8 mouse cellular contexts compared by ENCODE assay signal in the genomic region with DNA sequence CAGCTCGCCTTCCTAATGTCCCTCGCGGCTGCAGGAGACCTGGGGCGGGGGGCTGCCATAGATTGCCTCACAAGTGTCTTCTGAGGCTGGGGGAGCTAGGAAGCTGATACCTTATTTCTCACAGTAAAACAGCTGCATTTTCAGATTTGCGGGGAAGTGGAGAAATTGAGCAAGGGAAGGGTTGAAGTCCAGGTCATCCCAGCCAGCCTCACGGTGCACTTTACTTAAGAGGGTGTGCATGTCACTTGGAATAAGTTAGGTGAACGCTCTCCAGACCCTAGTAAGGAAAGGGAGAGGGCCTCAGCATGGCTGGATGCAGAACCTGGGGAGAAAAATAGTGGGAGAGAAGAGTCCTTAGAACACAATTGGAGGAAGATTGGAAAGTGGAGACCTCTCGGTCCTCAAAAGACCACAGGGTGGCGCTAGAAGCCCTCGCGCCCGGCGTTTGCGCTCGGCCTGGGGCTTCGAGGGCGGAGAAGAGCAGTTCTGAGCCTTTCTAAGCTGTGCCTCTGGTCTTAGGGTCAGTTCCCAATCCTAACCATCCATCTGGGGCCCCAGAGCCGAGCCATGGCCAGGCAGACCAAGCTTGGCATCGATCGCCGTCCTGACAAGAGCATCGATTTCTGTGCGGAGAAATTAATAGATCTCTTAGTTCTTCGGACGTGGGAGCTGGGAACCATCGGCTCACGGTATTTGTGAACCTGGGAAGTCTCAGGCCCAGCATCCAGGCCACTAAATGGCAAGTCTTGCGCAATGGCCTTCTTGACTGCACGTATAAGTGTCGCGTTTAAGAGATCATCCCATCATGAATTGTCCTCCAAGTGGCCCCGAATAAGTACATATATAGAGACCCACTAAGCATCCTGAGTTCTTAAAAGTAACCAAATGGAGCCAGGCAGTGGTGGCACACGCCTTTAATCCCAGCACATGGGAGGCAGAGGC. TPM values are rescaled to one million over a fixed set of nuclear protein-coding genes. Genes with fewer than 3 reads are reported as not detected.
DNase-seq lines count a peak whose midpoint lies in the region; ATAC-seq lines count a peak whose summit lies in the region.

No protein-coding gene starts in this region.

- peaks cover 20% of the 10 kb centered on the region for H3K4me1 ChIP-seq in hindbrain, embryonic 16.5 days (ENCODE audit: control insufficient read depth, insufficient read depth, low read depth, low read length)

- peaks cover 60% of the 10 kb centered on the region for H3K27me3 ChIP-seq in hindbrain, embryonic 16.5 days (replicated peaks; ENCODE audit: control insufficient read depth, insufficient read depth, low read length)

- H3K27ac ChIP-seq in hindbrain, embryonic 16.5 days (ENCODE audit: low read depth, low read length): no peak overlapping the region

- ATAC-seq in hindbrain, embryonic 16.5 days: 0 out of 2 replicates have a peak, but pooled peaks have one; percentile 13

- peak overlapping the region; percentile 35 for H3K4me3 ChIP-seq in hindbrain, embryonic 16.5 days (ENCODE audit: low read length)

- H3K36me3 ChIP-seq in hindbrain, embryonic 16.5 days (ENCODE audit: control insufficient read depth, insufficient read depth, low read length): no peaks in the 10 kb centered on the region

- H3K9ac ChIP-seq in hindbrain, embryonic 16.5 days (ENCODE audit: low read depth, low read length): peak overlapping the region; percentile 48; the same call in 1 of the 2 replicates

- peak overlapping the region; percentile 49 for H3K4me2 ChIP-seq in hindbrain, embryonic 16.5 days (ENCODE audit: low read length)

- intact Hi-C loops in left cerebral cortex, postnatal 4 days (cut with DNase I): no loop called here

- WGBS in hindbrain, embryonic 16.5 days: 16% methylated on average over 33 of the region's 33 CpGs

- no peaks in the 10 kb centered on the region for H3K9me3 ChIP-seq in hindbrain, embryonic 16.5 days (ENCODE audit: control insufficient read depth, low read length)

- peak; percentile 25 to 45 for DNase-seq in left cerebral cortex, adult 18-20 months (ENCODE audit: low spot score in 2 of 2)
- no peak for DNase-seq in left cerebral cortex, adult 11 months (ENCODE audit: low spot score)
- DNase-seq in cerebellum, adult 9-11 months: peak; percentile 30
- DNase-seq in frontal cortex, postnatal 25 days (ENCODE audit: low spot score in 2 of 2): peak; percentile 22 to 30
- DNase-seq in left cerebral cortex, postnatal 4 days: peak; percentile 65
- peak; percentile 82 for DNase-seq in mesoderm, embryonic 11.5 days (ENCODE audit: low read depth, low spot score)
- DNase-seq in spleen, adult 12 weeks (ENCODE audit: low spot score): peak; percentile 23

RNA-seq across cellular contexts. Expression of a gene that starts 0.6 kb away (rescaled TPM):
- under 1 TPM; 0.49 to 0.95 TPM for total RNA-seq in left cerebral cortex, adult 18-20 months (2021)
- polyA plus RNA-seq in hindbrain, embryonic 16.5 days (2015; fragmentation: Nextera tagmentation; extraction: Ambion mirVana): 6.6 and 7.3 TPM in 2 replicates
- total RNA-seq in left cerebral cortex, postnatal 4 days (2021): under 1 TPM; 0.38 to 0.93 TPM

RNA-seq across cellular contexts. Expression of a gene that starts 1.1 kb away (rescaled TPM):
- total RNA-seq in left cerebral cortex, adult 18-20 months (2021): under 1 TPM; 0.72 to 0.96 TPM
- 0.49 and 0.85 TPM in 2 replicates for polyA plus RNA-seq in hindbrain, embryonic 16.5 days (2015; fragmentation: Nextera tagmentation; extraction: Ambion mirVana)
- total RNA-seq in left cerebral cortex, postnatal 4 days (2021): 1 to 10 TPM in 1 of 2 experiments, under 1 TPM in 1; 0.70 to 1.9 TPM

RNA-seq across cellular contexts. Expression of a gene that starts 28.5 kb away (rescaled TPM):
- 1 to 10 TPM; 7.0 to 7.5 TPM for total RNA-seq in left cerebral cortex, adult 18-20 months (2021)
- polyA plus RNA-seq in hindbrain, embryonic 16.5 days (2015; fragmentation: Nextera tagmentation; extraction: Ambion mirVana): 8.4 and 10.6 TPM in 2 replicates
- total RNA-seq in left cerebral cortex, postnatal 4 days (2021): 10 to 100 TPM in 1 of 2 experiments, 1 to 10 TPM in 1; 8.0 to 11.5 TPM

RNA-seq across cellular contexts. Expression of a gene that starts 47.2 kb away (rescaled TPM):
- under 1 TPM in 1 of 2 experiments, not detected in 1; 0.79 TPM for total RNA-seq in left cerebral cortex, adult 18-20 months (2021)
- polyA plus RNA-seq in hindbrain, embryonic 16.5 days (2015; fragmentation: Nextera tagmentation; extraction: Ambion mirVana): 0.67 and 0.80 TPM in 2 replicates
- 1 to 10 TPM in 1 of 2 experiments, under 1 TPM in 1; 0.46 to 1.4 TPM for total RNA-seq in left cerebral cortex, postnatal 4 days (2021)

RNA-seq across cellular contexts. Expression of a gene that starts 50.9 kb away (rescaled TPM):
- total RNA-seq in left cerebral cortex, adult 18-20 months (2021): not detected
- polyA plus RNA-seq in hindbrain, embryonic 16.5 days (2015; fragmentation: Nextera tagmentation; extraction: Ambion mirVana): not detected in 2 replicates
- not detected for total RNA-seq in left cerebral cortex, postnatal 4 days (2021)
